15 mouse cellular contexts compared by ENCODE assay signal in the genomic region with DNA sequence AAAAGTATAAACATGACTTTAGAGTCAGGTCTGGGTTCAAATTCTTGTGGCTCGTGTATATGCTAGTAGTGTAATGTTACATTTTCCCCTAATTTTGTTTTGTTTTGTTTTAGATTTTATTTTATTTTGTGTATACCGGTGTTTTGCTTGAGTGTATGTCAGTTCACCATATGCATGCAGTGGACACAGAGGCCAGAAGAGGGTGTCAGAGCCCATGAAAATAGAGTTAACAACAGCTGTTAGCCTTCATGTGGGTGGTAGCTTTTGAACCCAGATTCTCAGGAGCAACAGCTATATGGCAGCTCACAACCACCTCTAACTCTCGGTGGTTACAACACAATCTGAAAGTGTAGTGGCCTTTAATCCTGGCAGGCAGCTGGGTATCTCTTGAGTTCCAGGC.
DNase-seq lines count a peak whose midpoint lies in the region; ATAC-seq and TF ChIP-seq lines count a peak whose summit lies in the region.
"Had no signal": no experiment of that assay in that cellular context is flagged by ENCODE, and none has a peak within 500 bp of the region (broad histone marks: within the 10 kb centered on the region; RNA-seq: fewer than 3 reads in every experiment).

No protein-coding gene starts in this region.

- no peak overlapping the region for H3K4me2 ChIP-seq in intestine, postnatal 0 days (replicated peaks; ENCODE audit: low read depth)
- H3K4me2 ChIP-seq in intestine, embryonic 16.5 days (ENCODE audit: low read depth, low read length), result no peak overlapping the region
- H3K4me2 ChIP-seq in lung, embryonic 14.5 days, result no peak overlapping the region
- no peak overlapping the region for H3K4me2 ChIP-seq in stomach, postnatal 0 days (replicated peaks; ENCODE audit: low read depth)
- H3K4me2 ChIP-seq: embryonic facial prominence, embryonic 13.5 days had no signal

- CTCF ChIA-PET in Patski (lab: Charles Lee), result interaction anchor here (1.9 to 2.3 kb wide), 2 partner anchors 8 to 16 kb away, joined by 5 to 8 read pairs; no protein-coding TSS in a partner anchor

- no peaks in the 10 kb centered on the region for H3K36me3 ChIP-seq in intestine, postnatal 0 days (ENCODE audit: control insufficient read depth, insufficient read depth)
- H3K36me3 ChIP-seq in intestine, embryonic 16.5 days (ENCODE audit: control insufficient read depth, insufficient read depth, low read length), result no peaks in the 10 kb centered on the region
- H3K36me3 ChIP-seq in lung, embryonic 14.5 days (ENCODE audit: insufficient read depth), result no peaks in the 10 kb centered on the region
- H3K36me3 ChIP-seq in stomach, postnatal 0 days (ENCODE audit: control insufficient read depth, insufficient read depth, low read length), result no peaks in the 10 kb centered on the region
- H3K36me3 ChIP-seq: embryonic facial prominence, embryonic 13.5 days; forebrain, embryonic 10.5 days had no signal

- H3K4me3 ChIP-seq in intestine, postnatal 0 days (ENCODE audit: low read depth, low read length), result no peak overlapping the region
- H3K4me3 ChIP-seq in intestine, embryonic 16.5 days (ENCODE audit: low read length), result no peak overlapping the region
- H3K4me3 ChIP-seq in lung, embryonic 14.5 days (ENCODE audit: low read depth, low read length), result no peak overlapping the region
- no peak overlapping the region for H3K4me3 ChIP-seq in stomach, postnatal 0 days (ENCODE audit: low read depth, low read length)
- H3K4me3 ChIP-seq: embryonic facial prominence, embryonic 13.5 days; forebrain, embryonic 10.5 days; megakaryocyte, embryonic 14.5 days had no signal

- H3K9ac ChIP-seq in intestine, postnatal 0 days (ENCODE audit: low read depth, low read length), result no peak overlapping the region
- H3K9ac ChIP-seq in intestine, embryonic 16.5 days (ENCODE audit: low read depth, low read length), result no peak overlapping the region
- H3K9ac ChIP-seq in lung, embryonic 14.5 days, result no peak overlapping the region
- H3K9ac ChIP-seq in stomach, postnatal 0 days (ENCODE audit: low read length), result no peak overlapping the region
- H3K9ac ChIP-seq: embryonic facial prominence, embryonic 13.5 days had no signal

- POLR2A ChIA-PET in Patski (lab: Charles Lee), result interaction anchor here (0.6 to 0.8 kb wide), 2 partner anchors 9 to 47 kb away, joined by 3 read pairs; no protein-coding TSS in a partner anchor

- no peaks in the 10 kb centered on the region for H3K27me3 ChIP-seq in intestine, postnatal 0 days (replicated peaks; ENCODE audit: control insufficient read depth, insufficient read depth, low read length)
- no peaks in the 10 kb centered on the region for H3K27me3 ChIP-seq in intestine, embryonic 16.5 days (replicated peaks; ENCODE audit: control insufficient read depth, insufficient read depth, low read length)
- H3K27me3 ChIP-seq in lung, embryonic 14.5 days (ENCODE audit: insufficient read depth, low read length), result no peaks in the 10 kb centered on the region
- H3K27me3 ChIP-seq in Patski, result no peaks in the 10 kb centered on the region
- no peaks in the 10 kb centered on the region for H3K27me3 ChIP-seq in stomach, postnatal 0 days (ENCODE audit: control insufficient read depth, insufficient read depth, low read length)
- H3K27me3 ChIP-seq: embryonic facial prominence, embryonic 13.5 days; megakaryocyte, embryonic 14.5 days had no signal

- no peak for ATAC-seq in intestine, postnatal 0 days
- ATAC-seq in intestine, embryonic 16.5 days, result no peak
- no peak for ATAC-seq in lung, embryonic 14.5 days (ENCODE audit: insufficient read depth)
- ATAC-seq in Patski, result no peak
- ATAC-seq in stomach, postnatal 0 days (ENCODE audit: low FRiP score, low TSS enrichment), result no peak
- ATAC-seq: hindbrain, embryonic 16.5 days had no signal

- in situ Hi-C loops in Patski (cut with MboI; ENCODE audit: low pct_unique_long_range_greater_than_20kb), result no loop called here

- TF ChIP-seq CTCF in intestine, postnatal 0 days (IDR thresholded peaks at IDR 0.05; ENCODE audit: low read depth), result peak; percentile 45
- peak; percentile 20; the same call in 1 of the 2 replicates for TF ChIP-seq CTCF in lung, embryonic 14.5 days (IDR thresholded peaks at IDR 0.05; ENCODE audit: low read depth)
- peak; percentile 37 for TF ChIP-seq CTCF in Patski (IDR thresholded peaks at IDR 0.05)
- peak; percentile 59 for TF ChIP-seq CTCF in stomach, postnatal 0 days (IDR thresholded peaks at IDR 0.05; ENCODE audit: low read depth)

- peaks cover 13% of the 10 kb centered on the region; the same call in 1 of the 2 replicates for H3K4me1 ChIP-seq in intestine, postnatal 0 days (replicated peaks; ENCODE audit: control insufficient read depth, insufficient read depth, low read length)
- peaks cover 18% of the 10 kb centered on the region for H3K4me1 ChIP-seq in intestine, embryonic 16.5 days (ENCODE audit: control insufficient read depth, insufficient read depth, low read length)
- peaks cover 9% of the 10 kb centered on the region for H3K4me1 ChIP-seq in lung, embryonic 14.5 days (ENCODE audit: insufficient read depth)
- peaks cover 2% of the 10 kb centered on the region; the same call in 1 of the 2 replicates for H3K4me1 ChIP-seq in stomach, postnatal 0 days (replicated peaks; ENCODE audit: control insufficient read depth, insufficient read depth)

- no peaks in the 10 kb centered on the region for H3K9me3 ChIP-seq in intestine, postnatal 0 days (ENCODE audit: control insufficient read depth)
- H3K9me3 ChIP-seq in intestine, embryonic 16.5 days (ENCODE audit: control insufficient read depth, low read length), result no peaks in the 10 kb centered on the region
- H3K9me3 ChIP-seq in lung, embryonic 14.5 days (ENCODE audit: low read depth, low read length), result no peaks in the 10 kb centered on the region
- no peaks in the 10 kb centered on the region for H3K9me3 ChIP-seq in stomach, postnatal 0 days (ENCODE audit: control insufficient read depth, low read length)
- H3K9me3 ChIP-seq: embryonic facial prominence, embryonic 13.5 days; forebrain, embryonic 10.5 days; megakaryocyte, embryonic 14.5 days had no signal

- no peak for DNase-seq in lung, embryonic 14.5 days
- no peak for DNase-seq in lung, postnatal 4 days
- DNase-seq in Patski (ENCODE audit: low read depth, low spot score), result no peak
- DNase-seq in stomach, postnatal 0 days (ENCODE audit: low spot score), result no peak
- no peak for DNase-seq in urinary bladder, postnatal 10 days (ENCODE audit: low spot score)
- DNase-seq: cerebellum, adult 11-12 months; heart, postnatal 10 days; kidney, postnatal 10 days; thymus, adult 2 months had no signal

- 81% methylated on average over 3 of the region's 3 CpGs for whole genome bisulfite sequencing in intestine, postnatal 0 days
- WGBS in intestine, embryonic 16.5 days, result 91% methylated on average over 3 of the region's 3 CpGs
- WGBS in lung, embryonic 14.5 days, result 87% methylated on average over 3 of the region's 3 CpGs
- WGBS in stomach, postnatal 0 days, result 86% methylated on average over 3 of the region's 3 CpGs

- H3K27ac ChIP-seq in intestine, postnatal 0 days (ENCODE audit: low read depth, low read length), result no peak overlapping the region
- H3K27ac ChIP-seq in intestine, embryonic 16.5 days (ENCODE audit: low read length), result no peak overlapping the region
- H3K27ac ChIP-seq in lung, embryonic 14.5 days (ENCODE audit: low read depth), result no peak overlapping the region
- H3K27ac ChIP-seq in stomach, postnatal 0 days (replicated peaks), result no peak overlapping the region
- H3K27ac ChIP-seq: embryonic facial prominence, embryonic 13.5 days; forebrain, embryonic 10.5 days had no signal

- TF ChIP-seq EP300 in stomach, postnatal 0 days (optimal IDR thresholded peaks at IDR 0.05), result no peak
